Comparison of ENCODE assay signal across 9 mouse cellular contexts in the genomic region with DNA sequence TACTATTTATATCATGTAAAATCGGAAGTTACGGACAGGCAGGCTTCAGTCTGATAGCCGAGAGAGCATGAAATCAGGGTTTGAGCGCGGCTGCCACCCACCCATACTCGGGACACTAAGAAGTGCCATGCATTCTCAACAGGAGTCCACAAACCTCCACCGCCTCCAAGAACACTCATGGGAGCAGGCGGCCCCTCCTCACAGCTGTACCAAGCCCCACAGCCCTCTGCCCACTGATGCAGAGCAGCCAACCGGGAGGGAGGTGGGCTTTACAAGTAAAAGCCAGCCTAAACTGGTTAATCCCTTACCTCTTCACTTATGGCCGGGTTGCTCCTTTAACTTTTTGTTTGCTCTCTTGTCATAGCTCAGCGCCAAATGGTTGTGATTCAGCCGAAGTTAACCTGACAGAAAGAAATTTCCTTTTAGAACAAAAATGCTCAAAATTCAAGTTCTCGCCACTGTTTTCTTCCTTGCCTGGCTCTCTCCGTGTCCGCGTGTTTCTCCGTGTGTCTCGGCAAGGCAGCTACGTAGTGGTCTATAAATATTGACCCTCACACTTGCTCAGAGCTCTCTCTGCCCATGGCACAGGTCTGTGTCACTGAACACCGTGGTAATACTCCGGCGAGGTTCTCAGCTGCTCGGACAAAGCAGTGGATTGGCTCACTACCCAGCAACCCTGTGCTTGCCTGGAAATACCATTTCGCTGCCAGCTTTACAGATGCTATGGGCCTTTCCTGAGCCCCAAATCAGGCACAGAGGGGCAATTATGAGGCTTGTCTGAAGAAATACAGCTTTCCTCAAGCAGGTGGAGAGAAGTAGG.
DNase-seq lines count a peak whose midpoint lies in the region; ATAC-seq and TF ChIP-seq lines count a peak whose summit lies in the region.
"Had no signal": no experiment of that assay in that cellular context is flagged by ENCODE, and none has a peak within 500 bp of the region (broad histone marks: within the 10 kb centered on the region; RNA-seq: fewer than 3 reads in every experiment).

No protein-coding gene starts in this region.

- intact Hi-C loops in heart, adult 2 months (cut with DNase I): no loop called here

- H3K27me3 ChIP-seq in heart, embryonic 12.5 days (replicated peaks): no peaks in the 10 kb centered on the region
- H3K27me3 ChIP-seq in hindbrain, embryonic 14.5 days (ENCODE audit: control insufficient read depth, insufficient read depth, low read length): no peaks in the 10 kb centered on the region
- H3K27me3 ChIP-seq in midbrain, embryonic 12.5 days: no peaks in the 10 kb centered on the region
- no peaks in the 10 kb centered on the region for H3K27me3 ChIP-seq in intestine, embryonic 15.5 days (replicated peaks)
- no peaks in the 10 kb centered on the region for H3K27me3 ChIP-seq in heart, adult 2 months (ENCODE audit: control insufficient read depth, insufficient read depth, low read length)
- H3K27me3 ChIP-seq: CH12.LX had no signal

- 0 out of 2 replicates have a peak overlapping the region, but pooled peaks have one; percentile 1 for H3K4me2 ChIP-seq in heart, embryonic 12.5 days
- H3K4me2 ChIP-seq in hindbrain, embryonic 14.5 days (replicated peaks): peak overlapping the region; percentile 24
- H3K4me2 ChIP-seq in midbrain, embryonic 12.5 days (replicated peaks): 0 out of 2 replicates have a peak overlapping the region, but pooled peaks have one; percentile 2
- no peak overlapping the region for H3K4me2 ChIP-seq in intestine, embryonic 15.5 days (replicated peaks)

- DNase-seq in heart, adult 8-10 months (ENCODE audit: low spot score): no peak
- peak; percentile 52 for DNase-seq in brain, embryonic 14.5 days (ENCODE audit: low read depth)
- peak; percentile 30 for DNase-seq in hindbrain, embryonic 14.5 days (ENCODE audit: low spot score)
- DNase-seq in thymus, postnatal 0 days (ENCODE audit: low spot score): no peak
- no peak for DNase-seq in heart, adult 2 months

- TF ChIP-seq POLR2A in brain, embryonic 14.5 days (IDR thresholded peaks at IDR 0.05; ENCODE audit: borderline replicate concordance, extremely low read depth, insufficient read depth, insufficient read length, poor library complexity, severe bottlenecking): no peak
- no peak for TF ChIP-seq POLR2A in heart, adult 2 months (IDR thresholded peaks at IDR 0.05; ENCODE audit: insufficient read depth, low read depth, low read length)

- H3K36me3 ChIP-seq in heart, embryonic 12.5 days: no peaks in the 10 kb centered on the region
- no peaks in the 10 kb centered on the region for H3K36me3 ChIP-seq in hindbrain, embryonic 14.5 days (replicated peaks; ENCODE audit: control insufficient read depth, insufficient read depth)
- H3K36me3 ChIP-seq in midbrain, embryonic 12.5 days: no peaks in the 10 kb centered on the region
- H3K36me3 ChIP-seq in intestine, embryonic 15.5 days: no peaks in the 10 kb centered on the region
- H3K36me3 ChIP-seq in heart, adult 2 months (ENCODE audit: control insufficient read depth, insufficient read depth, low read length): no peaks in the 10 kb centered on the region

- H3K27ac ChIP-seq in heart, embryonic 12.5 days (ENCODE audit: poor library complexity, severe bottlenecking): no peak overlapping the region
- H3K27ac ChIP-seq in hindbrain, embryonic 14.5 days: peak overlapping the region; percentile 32; the same call in 1 of the 2 replicates
- H3K27ac ChIP-seq in midbrain, embryonic 12.5 days (replicated peaks): no peak overlapping the region
- H3K27ac ChIP-seq in intestine, embryonic 15.5 days: no peak overlapping the region
- H3K27ac ChIP-seq in heart, adult 2 months: no peak overlapping the region

- no peaks in the 10 kb centered on the region for H3K79me2 ChIP-seq in heart, adult 2 months (replicated peaks; ENCODE audit: control insufficient read depth, insufficient read depth, low read length)

- no peak for TF ChIP-seq EP300 in heart, adult 2 months (IDR thresholded peaks at IDR 0.05; ENCODE audit: insufficient read depth, low read depth, low read length)

- H3K9me3 ChIP-seq in heart, embryonic 12.5 days (replicated peaks): no peaks in the 10 kb centered on the region
- no peaks in the 10 kb centered on the region for H3K9me3 ChIP-seq in hindbrain, embryonic 14.5 days (ENCODE audit: control insufficient read depth, low read length)
- H3K9me3 ChIP-seq in midbrain, embryonic 12.5 days: no peaks in the 10 kb centered on the region
- no peaks in the 10 kb centered on the region for H3K9me3 ChIP-seq in intestine, embryonic 15.5 days

- no peak for TF ChIP-seq CTCF in brain, embryonic 14.5 days (IDR thresholded peaks at IDR 0.05; ENCODE audit: borderline replicate concordance, extremely low read depth, insufficient read depth, insufficient read length)
- TF ChIP-seq CTCF in heart, adult 2 months (IDR thresholded peaks at IDR 0.05): no peak

- H3K4me1 ChIP-seq in heart, embryonic 12.5 days (replicated peaks): 0 out of 2 replicates have a peak, but pooled peaks cover 2% of the 10 kb centered on the region
- H3K4me1 ChIP-seq in hindbrain, embryonic 14.5 days (replicated peaks; ENCODE audit: control insufficient read depth, insufficient read depth, low read length): no peaks in the 10 kb centered on the region
- H3K4me1 ChIP-seq in midbrain, embryonic 12.5 days: 0 out of 2 replicates have a peak, but pooled peaks cover 9% of the 10 kb centered on the region
- 0 out of 2 replicates have a peak, but pooled peaks cover 3% of the 10 kb centered on the region for H3K4me1 ChIP-seq in intestine, embryonic 15.5 days (replicated peaks)
- no peaks in the 10 kb centered on the region for H3K4me1 ChIP-seq in heart, adult 2 months (ENCODE audit: control insufficient read depth, insufficient read depth, low read length)

- H3K4me3 ChIP-seq in heart, embryonic 12.5 days: no peak overlapping the region
- no peak overlapping the region for H3K4me3 ChIP-seq in hindbrain, embryonic 14.5 days (replicated peaks; ENCODE audit: low read length)
- no peak overlapping the region for H3K4me3 ChIP-seq in midbrain, embryonic 12.5 days
- no peak overlapping the region for H3K4me3 ChIP-seq in intestine, embryonic 15.5 days (replicated peaks)
- no peak overlapping the region for H3K4me3 ChIP-seq in heart, adult 2 months

- 77% methylated on average over 24 of the region's 24 CpGs for WGBS in heart, embryonic 12.5 days
- 67% methylated on average over 24 of the region's 24 CpGs for WGBS in hindbrain, embryonic 14.5 days
- 64% methylated on average over 24 of the region's 24 CpGs for WGBS in midbrain, embryonic 12.5 days
- 83% methylated on average over 24 of the region's 24 CpGs for WGBS in intestine, embryonic 15.5 days
- WGBS in heart, adult 2 months: 71% methylated on average over 24 of the region's 24 CpGs

- ATAC-seq in heart, embryonic 12.5 days (ENCODE audit: insufficient number of reproducible peaks, low FRiP score): no peak
- peak; percentile 59; the same call in 1 of the 2 replicates for ATAC-seq in hindbrain, embryonic 14.5 days (ENCODE audit: low FRiP score)
- ATAC-seq in midbrain, embryonic 12.5 days (ENCODE audit: low FRiP score, low read depth): peak; percentile 54; the same call in 1 of the 2 replicates
- no peak for ATAC-seq in intestine, embryonic 15.5 days

- H3K9ac ChIP-seq in heart, embryonic 12.5 days: no peak overlapping the region
- 0 out of 2 replicates have a peak overlapping the region, but pooled peaks have one; percentile 5 for H3K9ac ChIP-seq in hindbrain, embryonic 14.5 days
- no peak overlapping the region for H3K9ac ChIP-seq in midbrain, embryonic 12.5 days (replicated peaks)
- H3K9ac ChIP-seq in intestine, embryonic 15.5 days: no peak overlapping the region
- no peak overlapping the region for H3K9ac ChIP-seq in heart, adult 2 months (ENCODE audit: low read depth, low read length)

Comparison
In these comparisons a context has a peak if more than half of its experiments do, and no peak if none do; other contexts are left out.
1. ATAC-seq: peak in hindbrain, embryonic 14.5 days (single experiment) and midbrain, embryonic 12.5 days (single experiment); none in heart, embryonic 12.5 days (single experiment) and intestine, embryonic 15.5 days (single experiment).
2. DNase-seq: peak in brain, embryonic 14.5 days (single experiment) and hindbrain, embryonic 14.5 days (single experiment); none in heart, adult 8-10 months (single experiment), thymus, postnatal 0 days (single experiment) and heart, adult 2 months (0 of 2).